Mouse (Mus musculus) heart, postnatal 0 days (tissue): ENCODE measurements around the gene Mphosph9.

Experiments used
- CTCF ChIP-seq: IDR thresholded peaks from 2 replicates; pipeline ENCODE4 v1.5.1; 2016; ENCODE audit warnings: antibody characterized with exemption, control low read depth, low read depth
- EP300 ChIP-seq: IDR thresholded peaks from 2 replicates; pipeline ENCODE4 v1.6.1; 2016; ENCODE audit warnings: antibody characterized with exemption, low read depth

- TF ChIP-seq CTCF, result no peak
- no peak for TF ChIP-seq EP300
Measured at GRCm38 (mm10) chr5:124218986-124219385, 108.8 kb downstream of the Mphosph9 start.
